Mouse (Mus musculus): ENCODE data around the gene Gcnt2. TPM values are rescaled to one million over a fixed set of nuclear protein-coding genes. Genes with fewer than 3 reads are reported as not detected.
"Not testable (repeated sequence)": the region's sequence is repeated elsewhere in the genome, so short reads cannot be mapped to it uniquely, and the experiment has no call there.

Gcnt2 gene
- total RNA-seq, 2 experiments from 2014 or later = 8.9 to 36.7 TPM

- ATAC-seq (replicated peaks; ENCODE audit: poor library complexity, severe bottlenecking) = no peak
These were observed 41.7 kb downstream of the Gcnt2 start for GRCm38 (mm10) chr13:40901263-40901662.

DNA sequence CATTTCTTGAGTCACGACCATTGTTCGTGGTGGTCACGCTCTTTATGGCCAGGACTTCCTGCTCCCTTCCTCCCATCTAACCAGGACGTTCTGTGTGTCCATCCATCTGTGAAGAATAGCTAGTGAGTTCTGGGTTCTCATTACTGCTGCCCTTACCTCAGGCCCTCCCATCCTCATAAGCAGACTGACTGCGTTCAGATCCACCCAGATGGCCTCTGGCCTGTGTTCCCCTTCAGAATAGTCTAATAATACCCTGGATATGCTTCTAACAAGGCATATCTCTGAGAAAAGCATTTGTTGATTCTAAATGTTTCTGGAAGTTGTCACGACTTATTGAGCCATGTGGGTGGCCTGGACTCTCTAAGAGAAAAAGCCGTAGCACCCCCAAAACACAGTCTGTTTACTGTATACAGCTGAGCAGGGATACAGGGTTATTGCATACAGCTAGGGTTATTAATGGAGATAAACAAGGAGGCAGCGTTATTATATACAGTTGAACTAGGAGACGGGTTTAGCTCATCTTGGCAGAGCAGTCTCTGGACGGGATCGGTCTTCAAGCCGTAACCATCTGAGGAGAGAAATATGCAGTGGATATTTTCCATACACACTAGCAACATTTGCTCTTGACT lies 42.4 kb downstream of the Gcnt2 start:
- ATAC-seq (replicated peaks; ENCODE audit: poor library complexity, severe bottlenecking) = no peak

- ATAC-seq (replicated peaks; ENCODE audit: poor library complexity, severe bottlenecking) = no peak
These were observed 44.5 kb downstream of the Gcnt2 start for GRCm38 (mm10) chr13:40904080-40904479.

DNA sequence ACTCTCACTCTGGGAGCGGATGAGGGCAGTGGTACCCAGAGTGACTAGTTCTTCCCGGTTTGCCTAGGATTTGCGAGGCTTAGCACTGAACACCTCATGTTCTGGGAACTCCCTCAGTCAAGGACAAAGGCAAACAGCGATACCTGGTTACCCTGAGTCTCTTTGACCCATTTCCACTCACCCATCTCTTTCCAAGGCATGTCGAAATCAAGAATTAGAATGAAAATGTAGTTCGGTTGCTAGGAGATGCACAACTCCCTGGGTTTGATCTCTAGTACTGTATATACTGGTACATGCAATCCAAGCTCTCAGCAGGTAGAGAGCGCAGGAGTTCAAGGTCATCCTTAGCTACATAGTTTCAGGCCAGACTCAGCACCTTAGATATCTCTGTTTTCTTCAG lies 47.0 kb downstream of the Gcnt2 start:
- ATAC-seq (replicated peaks; ENCODE audit: poor library complexity, severe bottlenecking) = no peak

DNA sequence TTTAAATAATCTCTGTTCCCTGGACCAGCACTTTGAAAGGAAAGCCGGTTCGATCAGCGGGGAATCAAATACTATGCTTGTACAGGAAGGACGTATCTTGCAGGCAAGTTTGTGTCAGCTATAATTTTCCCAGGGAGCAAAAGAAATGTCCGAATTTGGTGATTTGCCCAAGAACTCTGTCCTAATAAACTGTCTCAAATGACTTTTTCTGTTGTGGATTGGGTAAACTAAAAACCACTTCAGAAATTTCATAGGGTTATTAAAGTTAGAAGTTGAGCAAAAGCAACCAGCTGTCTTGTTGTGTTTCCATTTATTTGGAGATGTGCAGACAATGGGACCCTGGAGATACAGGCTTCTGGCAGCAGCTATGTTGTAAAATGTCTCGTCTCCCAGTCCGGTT lies 47.7 kb downstream of the Gcnt2 start:
- ATAC-seq (replicated peaks; ENCODE audit: poor library complexity, severe bottlenecking) = 0 out of 2 replicates have a peak, but pooled peaks have one; percentile 10

GRCm38 (mm10) chr13:40908044-40908443 lies 48.5 kb downstream of the Gcnt2 start:
- no peak for ATAC-seq (replicated peaks; ENCODE audit: poor library complexity, severe bottlenecking)

DNA sequence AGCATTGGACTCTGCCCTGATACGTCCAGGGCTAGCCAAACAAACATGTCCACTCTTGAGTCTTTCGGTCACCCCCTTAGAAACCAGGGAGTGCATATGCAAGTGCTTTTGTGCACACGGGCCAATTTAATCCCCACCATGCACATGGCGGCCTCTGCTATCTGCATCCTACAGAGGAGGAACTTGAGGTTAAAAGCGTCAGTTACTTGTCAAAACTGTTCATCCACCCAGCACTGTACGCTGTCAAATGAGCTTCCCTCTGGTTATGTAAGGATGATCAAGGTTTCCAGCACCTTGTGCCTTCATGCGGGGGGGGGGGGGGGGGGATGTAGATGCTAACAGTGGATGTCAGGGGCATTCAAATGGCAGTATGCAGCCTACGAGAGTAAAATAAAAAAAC lies 49.5 kb downstream of the Gcnt2 start:
- ATAC-seq (replicated peaks; ENCODE audit: poor library complexity, severe bottlenecking) = peak; percentile 79

- no peak for ATAC-seq (replicated peaks; ENCODE audit: poor library complexity, severe bottlenecking)
These were observed 50.5 kb downstream of the Gcnt2 start for GRCm38 (mm10) chr13:40910047-40910446.

- ATAC-seq (replicated peaks; ENCODE audit: poor library complexity, severe bottlenecking) = no peak
These were observed 52.4 kb downstream of the Gcnt2 start for GRCm38 (mm10) chr13:40911951-40912350.

DNA sequence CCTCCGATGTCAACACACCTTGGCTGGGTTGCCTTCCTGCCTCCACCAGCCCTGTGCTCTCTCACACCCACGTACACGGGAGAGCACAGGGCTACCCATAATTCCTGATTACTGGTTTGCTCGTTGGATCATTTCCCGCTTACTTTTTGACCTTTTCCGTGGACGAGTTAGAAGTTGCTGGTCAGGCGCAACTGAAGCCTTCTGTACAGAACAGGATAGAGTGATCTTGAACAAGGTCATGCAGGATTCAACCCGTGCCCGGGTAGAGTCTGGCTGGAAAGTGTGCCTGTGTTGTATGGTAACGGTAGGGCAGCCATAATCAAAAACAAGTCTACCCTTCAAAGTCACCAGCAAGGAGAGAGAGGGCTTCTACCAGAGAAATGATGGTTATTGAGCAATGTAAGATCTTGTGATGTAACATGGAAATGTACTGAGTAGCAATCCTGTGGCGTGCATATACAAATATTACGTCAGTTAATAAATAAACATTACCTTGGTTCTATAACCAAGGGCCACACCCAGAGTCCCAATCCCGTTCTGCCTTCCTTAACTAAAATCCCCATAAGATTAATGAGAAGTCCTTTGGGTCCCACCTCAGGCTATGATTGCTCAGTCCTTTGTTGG lies 54.0 kb downstream of the Gcnt2 start:
- peak; percentile 42 for ATAC-seq (replicated peaks; ENCODE audit: poor library complexity, severe bottlenecking)

GRCm38 (mm10) chr13:40914053-40914585 lies 54.6 kb downstream of the Gcnt2 start:
- ATAC-seq (replicated peaks; ENCODE audit: poor library complexity, severe bottlenecking) = peak; percentile 59

GRCm38 (mm10) chr13:40916321-40917160 lies 57.0 kb downstream of the Gcnt2 start:
- peak; percentile 31 for ATAC-seq (replicated peaks; ENCODE audit: poor library complexity, severe bottlenecking)

DNA sequence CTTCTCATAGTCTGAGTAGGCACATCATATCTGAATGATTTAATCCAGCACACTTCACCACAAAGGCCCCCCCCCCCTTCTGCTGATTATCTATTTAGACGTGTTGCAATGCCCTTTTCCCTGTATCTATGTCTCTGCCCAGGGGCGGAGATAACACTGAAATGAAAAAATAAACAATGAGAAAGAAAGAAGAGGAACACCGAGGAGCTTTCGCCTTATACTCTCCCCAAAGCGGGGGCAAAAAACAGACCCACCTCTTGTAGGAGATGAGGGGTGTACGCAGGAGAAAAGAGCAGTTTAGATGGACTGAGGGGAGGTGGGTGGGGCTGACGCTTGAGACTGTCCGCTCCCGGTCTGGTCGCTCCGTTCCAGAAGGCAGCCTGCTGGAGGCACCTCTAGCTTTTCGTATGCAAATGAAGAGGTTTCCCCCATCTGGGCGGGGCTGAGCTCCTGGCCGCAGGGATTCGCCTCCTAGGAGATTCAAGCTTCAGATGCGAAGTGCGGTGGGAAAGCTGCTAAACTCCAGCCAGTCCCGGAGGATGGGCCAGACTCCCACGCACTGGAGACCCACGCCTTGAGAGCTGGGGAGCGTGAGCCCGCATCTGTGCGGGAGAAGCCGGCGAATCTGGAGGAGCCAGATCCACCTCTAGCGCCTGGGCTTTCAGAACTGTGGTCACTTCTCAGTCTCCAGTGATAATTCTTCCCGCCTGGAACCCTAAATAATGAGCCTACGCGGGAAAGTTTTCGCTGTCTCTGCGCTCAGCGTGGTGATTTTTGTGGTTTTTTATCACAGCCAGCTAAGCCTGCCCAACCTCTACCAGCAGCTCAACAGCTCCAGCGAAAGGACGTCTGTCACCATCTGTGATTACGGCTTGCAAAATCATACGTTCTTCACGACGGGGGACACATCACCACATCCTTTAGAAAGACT lies 57.9 kb downstream of the Gcnt2 start:
- ATAC-seq (replicated peaks; ENCODE audit: poor library complexity, severe bottlenecking) = peak; percentile 29

DNA sequence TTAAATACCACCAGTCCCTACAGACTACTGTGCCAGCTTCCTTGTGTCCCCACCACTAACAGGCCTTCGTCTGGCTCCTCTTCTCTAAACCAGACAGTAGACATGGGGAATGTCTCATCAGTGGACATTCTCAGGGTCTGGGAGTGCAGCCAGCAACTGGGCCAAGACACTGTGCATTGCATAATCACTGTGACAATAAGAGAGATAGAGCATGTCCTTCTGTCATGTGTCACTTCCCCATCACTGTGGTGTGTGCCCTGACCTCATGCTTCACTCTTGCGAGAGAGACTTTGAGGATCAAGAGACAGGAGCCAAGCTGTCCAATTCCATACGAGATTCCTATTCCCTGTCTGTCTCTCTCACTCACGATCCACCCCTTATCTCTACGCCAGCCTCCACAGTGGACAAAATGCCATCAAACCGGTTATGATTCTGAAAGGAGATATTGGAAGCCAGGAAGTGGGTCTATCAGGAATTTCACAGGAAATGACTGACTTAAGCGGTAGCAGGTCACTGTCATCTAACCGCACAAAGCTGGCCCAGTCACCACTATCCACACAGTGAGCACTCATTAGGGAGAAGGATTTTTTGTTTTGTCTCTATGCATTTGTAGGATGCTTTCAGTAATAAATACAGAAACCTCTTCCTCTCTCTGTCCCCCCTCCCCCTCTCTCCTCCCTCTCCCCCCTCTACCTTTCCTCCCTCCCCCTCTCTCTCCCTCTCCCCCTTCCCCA lies 61.9 kb downstream of the Gcnt2 start:
- ATAC-seq (replicated peaks; ENCODE audit: poor library complexity, severe bottlenecking) = peak; percentile 76

GRCm38 (mm10) chr13:40922311-40922877 lies 62.8 kb downstream of the Gcnt2 start:
- peak; percentile 15 for ATAC-seq (replicated peaks; ENCODE audit: poor library complexity, severe bottlenecking)

GRCm38 (mm10) chr13:40923756-40924315 lies 64.3 kb downstream of the Gcnt2 start:
- ATAC-seq (replicated peaks; ENCODE audit: poor library complexity, severe bottlenecking) = no peak

GRCm38 (mm10) chr13:40928192-40928898 lies 68.8 kb downstream of the Gcnt2 start:
- ATAC-seq (replicated peaks; ENCODE audit: poor library complexity, severe bottlenecking) = 0 out of 2 replicates have a peak, but pooled peaks have one; percentile 28

GRCm38 (mm10) chr13:40931871-40932270 lies 72.3 kb downstream of the Gcnt2 start:
- ATAC-seq (replicated peaks; ENCODE audit: poor library complexity, severe bottlenecking) = not testable (repeated sequence)

Measured in granulocyte monocyte progenitor cell, adult 5-6 weeks (primary cell).